Mouse (Mus musculus): Measurements from ENCODE around the gene Rnaset2a.
"Not testable (repeated sequence)": the region's sequence is repeated elsewhere in the genome, so short reads cannot be mapped to it uniquely, and the experiment has no call there.

The Rnaset2a gene

DNA sequence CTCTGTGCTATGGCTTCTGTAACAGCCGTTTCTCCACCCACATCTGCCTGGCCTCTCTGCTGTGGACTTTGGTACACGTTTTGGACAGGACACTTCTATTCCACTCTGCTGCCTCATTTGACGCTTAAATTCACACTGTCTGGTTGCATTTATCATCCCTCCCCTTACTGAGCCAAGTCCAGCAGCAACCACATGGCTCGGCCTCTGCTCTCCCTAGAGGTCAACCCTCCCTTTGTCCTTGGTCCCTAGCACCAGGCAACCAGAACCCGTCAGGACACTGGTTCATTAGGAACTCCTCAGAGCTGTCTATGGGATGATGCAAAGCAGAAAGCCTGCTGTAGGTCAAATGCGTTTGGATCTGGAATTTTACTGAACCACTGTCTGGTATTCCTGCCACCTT is 17.0 kb downstream of the Rnaset2a start:
- not testable (repeated sequence) for H3K4me3 ChIP-seq (replicated peaks; ENCODE audit: low read length); H3K9me3 ChIP-seq (ENCODE audit: low read length)

DNA sequence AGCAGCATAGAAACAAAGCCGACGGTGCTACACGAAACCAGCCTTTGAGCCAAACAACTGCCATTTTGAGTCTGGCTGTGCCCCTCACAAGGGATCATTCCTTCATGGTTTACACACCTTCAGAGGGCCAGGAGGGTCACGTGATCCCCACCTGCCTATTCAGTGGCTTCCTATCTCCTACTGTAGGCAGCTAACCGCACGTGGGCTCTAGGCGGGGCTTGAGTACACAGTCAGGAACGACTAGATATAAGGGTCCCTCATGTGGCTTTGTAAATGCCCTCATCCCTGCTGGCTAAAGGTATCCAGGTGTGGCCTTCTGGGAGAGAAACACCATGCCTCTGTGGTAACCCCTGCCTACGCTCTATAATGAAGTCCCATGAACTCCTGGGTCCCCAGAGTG is 18.3 kb downstream of the Rnaset2a start:
- H3K4me3 ChIP-seq (replicated peaks; ENCODE audit: low read length); H3K9me3 ChIP-seq (ENCODE audit: low read length); H3K27me3 ChIP-seq (ENCODE audit: insufficient read depth, low read length); H3K36me3 ChIP-seq (ENCODE audit: insufficient read depth, low read length); H3K4me1 ChIP-seq (replicated peaks; ENCODE audit: low read depth, low read length): not testable (repeated sequence)

More for the DNA sequence above, 17.0 kb downstream of the Rnaset2a start:
- H3K27me3 ChIP-seq (ENCODE audit: insufficient read depth, low read length); H3K4me1 ChIP-seq (replicated peaks; ENCODE audit: low read depth, low read length); H3K36me3 ChIP-seq (ENCODE audit: insufficient read depth, low read length): not testable (repeated sequence)

DNA sequence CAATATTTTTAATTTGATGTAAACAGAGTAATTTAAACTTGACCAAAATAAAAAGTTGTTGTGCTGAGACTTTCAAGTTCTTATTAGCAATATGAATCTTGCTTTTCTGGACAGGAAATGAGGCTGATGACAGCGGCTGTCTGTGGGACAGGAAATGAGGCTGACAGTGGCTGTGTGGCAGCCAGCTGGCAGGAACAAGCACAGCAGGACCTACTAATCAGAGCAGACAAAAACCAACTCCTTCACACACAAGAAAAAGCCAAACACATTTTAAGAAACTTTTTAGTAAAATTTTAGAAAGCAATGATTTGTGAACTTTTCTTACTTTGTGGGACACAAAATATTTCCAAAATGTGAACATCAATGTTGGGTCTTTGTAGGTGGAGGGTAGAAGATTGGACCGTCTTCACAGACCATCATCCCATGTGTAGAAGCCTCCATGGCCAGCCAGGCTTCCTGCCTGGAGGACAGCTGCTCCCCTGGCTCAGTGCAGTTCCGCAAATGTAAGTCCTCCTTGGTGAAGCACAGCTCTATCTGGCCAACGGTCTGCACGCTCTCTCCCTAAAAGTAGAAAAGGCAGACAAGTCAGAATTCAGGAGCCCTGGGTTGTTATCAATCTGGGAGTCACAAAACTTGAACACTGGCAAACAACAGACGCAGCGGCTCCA is 19.4 kb downstream of the Rnaset2a start:
- H3K4me1 ChIP-seq (replicated peaks; ENCODE audit: low read depth, low read length); H3K9me3 ChIP-seq (ENCODE audit: low read length); H3K4me3 ChIP-seq (replicated peaks; ENCODE audit: low read length); H3K36me3 ChIP-seq (ENCODE audit: insufficient read depth, low read length); H3K27me3 ChIP-seq (ENCODE audit: insufficient read depth, low read length): not testable (repeated sequence)

DNA sequence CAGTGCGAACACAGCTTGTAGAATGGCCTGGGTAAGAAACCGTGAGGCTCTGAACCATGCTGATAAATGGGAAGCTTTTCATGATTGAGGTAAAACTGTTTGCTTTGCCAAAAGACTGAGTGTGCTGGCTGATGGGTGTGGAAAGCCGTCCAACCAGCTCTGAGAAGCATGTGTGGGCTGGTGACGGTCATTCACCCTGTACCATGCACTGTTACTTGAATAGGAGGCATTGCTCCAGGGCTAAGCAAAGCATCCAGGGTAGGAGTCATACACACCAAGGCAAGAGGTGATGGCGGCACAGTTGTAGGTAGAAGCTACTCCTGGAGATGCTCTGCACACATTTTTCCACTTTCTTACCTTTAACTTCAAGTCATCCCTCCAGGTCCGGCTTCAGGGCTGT is 23.3 kb downstream of the Rnaset2a start:
- H3K4me3 ChIP-seq (replicated peaks; ENCODE audit: low read length); H3K9me3 ChIP-seq (ENCODE audit: low read length); H3K4me1 ChIP-seq (replicated peaks; ENCODE audit: low read depth, low read length); H3K36me3 ChIP-seq (ENCODE audit: insufficient read depth, low read length); H3K27me3 ChIP-seq (ENCODE audit: insufficient read depth, low read length): not testable (repeated sequence)

DNA sequence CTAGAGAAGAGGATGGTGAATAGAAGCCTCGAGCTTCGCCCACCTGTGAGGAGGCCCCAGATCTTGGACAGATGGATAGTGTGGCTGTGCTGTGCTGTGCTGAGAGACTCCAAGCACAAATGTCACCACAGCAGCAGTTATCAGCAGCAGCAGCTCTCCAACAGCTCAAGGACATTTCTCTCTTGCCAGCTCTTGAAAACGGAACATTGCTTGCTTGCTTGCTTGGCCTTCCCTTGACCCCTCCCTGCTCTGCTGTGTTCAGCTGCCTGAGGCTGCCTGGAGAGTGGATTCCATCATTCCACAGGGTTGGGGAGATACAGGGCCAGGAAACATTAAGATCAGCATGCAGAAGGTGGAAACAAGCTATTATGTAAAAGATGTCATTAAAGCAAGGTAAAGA is 24.9 kb downstream of the Rnaset2a start:
- not testable (repeated sequence) for H3K9me3 ChIP-seq (ENCODE audit: low read length)

DNA sequence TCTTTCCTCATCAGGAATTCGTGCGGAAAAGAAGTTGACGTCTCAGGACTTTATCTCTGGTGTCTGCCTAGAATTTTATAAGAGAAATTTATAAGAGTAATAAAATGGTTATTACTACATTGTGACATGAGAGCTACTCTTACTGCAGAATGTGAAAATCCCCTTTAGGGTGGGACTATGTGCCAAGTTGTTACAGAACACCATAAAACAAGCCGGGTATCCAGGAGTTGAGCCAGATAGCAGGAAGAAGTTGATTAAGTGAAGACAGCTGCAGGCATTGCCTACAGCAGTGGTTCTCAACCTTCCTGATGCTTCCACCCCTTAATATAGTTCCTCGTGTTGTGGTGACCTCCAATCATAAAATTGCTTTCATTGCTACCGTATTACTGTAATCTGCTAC is 31.0 kb downstream of the Rnaset2a start:
- H3K4me3 ChIP-seq (replicated peaks; ENCODE audit: low read length); H3K4me1 ChIP-seq (replicated peaks; ENCODE audit: low read depth, low read length); H3K36me3 ChIP-seq (ENCODE audit: insufficient read depth, low read length); H3K9me3 ChIP-seq (ENCODE audit: low read length); H3K27me3 ChIP-seq (ENCODE audit: insufficient read depth, low read length): not testable (repeated sequence)

More for the DNA sequence above, 24.9 kb downstream of the Rnaset2a start:
- not testable (repeated sequence) for H3K36me3 ChIP-seq (ENCODE audit: insufficient read depth, low read length); H3K27me3 ChIP-seq (ENCODE audit: insufficient read depth, low read length); H3K4me1 ChIP-seq (replicated peaks; ENCODE audit: low read depth, low read length); H3K4me3 ChIP-seq (replicated peaks; ENCODE audit: low read length)

DNA sequence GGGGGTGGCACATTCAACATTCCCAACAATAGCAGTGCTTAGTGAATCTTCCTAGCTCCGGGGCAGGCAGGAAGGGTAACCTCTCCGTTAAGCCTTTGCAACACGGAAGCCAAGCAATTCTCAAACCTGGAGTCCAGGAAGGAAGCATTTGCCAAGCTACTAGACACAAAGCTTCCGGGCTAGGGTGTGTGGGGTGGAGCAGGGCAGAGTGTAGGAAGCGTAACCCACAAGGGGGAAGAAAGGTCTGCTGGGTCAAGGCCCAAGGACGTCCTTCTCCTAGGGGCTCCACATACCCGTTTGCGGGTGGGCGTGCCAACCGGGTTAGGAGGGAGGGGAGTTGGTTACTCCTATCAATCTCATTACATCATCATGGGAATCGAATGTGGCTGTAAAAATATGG is 31.5 kb downstream of the Rnaset2a start:
- not testable (repeated sequence) for H3K4me1 ChIP-seq (replicated peaks; ENCODE audit: low read depth, low read length); H3K9me3 ChIP-seq (ENCODE audit: low read length); H3K4me3 ChIP-seq (replicated peaks; ENCODE audit: low read length); H3K27me3 ChIP-seq (ENCODE audit: insufficient read depth, low read length); H3K36me3 ChIP-seq (ENCODE audit: insufficient read depth, low read length)

DNA sequence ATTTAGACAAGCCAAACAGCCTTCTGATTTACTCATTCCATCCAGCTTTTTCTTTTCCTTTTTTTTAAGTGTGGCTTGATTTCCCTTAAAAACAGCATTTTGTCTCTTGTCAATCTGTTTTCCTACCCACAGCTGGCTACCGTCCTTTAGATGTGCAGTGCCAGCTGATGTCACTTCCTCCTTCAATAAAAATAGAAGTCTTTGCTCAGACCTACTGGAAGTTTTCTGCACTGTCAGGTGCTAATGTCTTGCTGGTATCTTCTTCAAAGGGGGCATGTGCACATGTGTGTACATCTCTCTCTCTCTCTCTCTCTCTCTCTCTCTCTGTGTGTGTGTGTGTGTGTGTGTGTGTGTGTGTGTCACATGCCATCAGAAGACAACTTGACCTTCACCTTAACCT is 35.7 kb downstream of the Rnaset2a start:
- not testable (repeated sequence) for H3K4me1 ChIP-seq (replicated peaks; ENCODE audit: low read depth, low read length); H3K9me3 ChIP-seq (ENCODE audit: low read length); H3K36me3 ChIP-seq (ENCODE audit: insufficient read depth, low read length); H3K4me3 ChIP-seq (replicated peaks; ENCODE audit: low read length); H3K27me3 ChIP-seq (ENCODE audit: insufficient read depth, low read length)

DNA sequence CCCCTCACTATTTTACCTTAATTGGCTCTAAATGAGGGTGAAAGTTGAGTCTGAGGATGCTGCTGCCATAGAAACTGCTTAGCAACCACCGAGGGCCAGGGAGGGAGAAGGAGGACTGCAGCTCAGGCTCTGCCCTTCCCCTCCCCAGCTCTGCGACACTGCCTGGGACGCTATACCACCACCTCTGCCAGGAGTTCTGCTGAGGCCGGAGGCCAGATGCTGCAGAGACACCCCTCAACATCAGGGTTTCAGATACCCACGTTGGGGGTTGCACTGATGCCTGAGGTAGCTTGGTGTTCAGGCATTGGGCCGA is 46.6 kb downstream of the Rnaset2a start:
- H3K4me1 ChIP-seq (replicated peaks; ENCODE audit: low read depth, low read length); H3K4me3 ChIP-seq (replicated peaks; ENCODE audit: low read length); H3K9me3 ChIP-seq (ENCODE audit: low read length); H3K27me3 ChIP-seq (ENCODE audit: insufficient read depth, low read length); H3K36me3 ChIP-seq (ENCODE audit: insufficient read depth, low read length): not testable (repeated sequence)

DNA sequence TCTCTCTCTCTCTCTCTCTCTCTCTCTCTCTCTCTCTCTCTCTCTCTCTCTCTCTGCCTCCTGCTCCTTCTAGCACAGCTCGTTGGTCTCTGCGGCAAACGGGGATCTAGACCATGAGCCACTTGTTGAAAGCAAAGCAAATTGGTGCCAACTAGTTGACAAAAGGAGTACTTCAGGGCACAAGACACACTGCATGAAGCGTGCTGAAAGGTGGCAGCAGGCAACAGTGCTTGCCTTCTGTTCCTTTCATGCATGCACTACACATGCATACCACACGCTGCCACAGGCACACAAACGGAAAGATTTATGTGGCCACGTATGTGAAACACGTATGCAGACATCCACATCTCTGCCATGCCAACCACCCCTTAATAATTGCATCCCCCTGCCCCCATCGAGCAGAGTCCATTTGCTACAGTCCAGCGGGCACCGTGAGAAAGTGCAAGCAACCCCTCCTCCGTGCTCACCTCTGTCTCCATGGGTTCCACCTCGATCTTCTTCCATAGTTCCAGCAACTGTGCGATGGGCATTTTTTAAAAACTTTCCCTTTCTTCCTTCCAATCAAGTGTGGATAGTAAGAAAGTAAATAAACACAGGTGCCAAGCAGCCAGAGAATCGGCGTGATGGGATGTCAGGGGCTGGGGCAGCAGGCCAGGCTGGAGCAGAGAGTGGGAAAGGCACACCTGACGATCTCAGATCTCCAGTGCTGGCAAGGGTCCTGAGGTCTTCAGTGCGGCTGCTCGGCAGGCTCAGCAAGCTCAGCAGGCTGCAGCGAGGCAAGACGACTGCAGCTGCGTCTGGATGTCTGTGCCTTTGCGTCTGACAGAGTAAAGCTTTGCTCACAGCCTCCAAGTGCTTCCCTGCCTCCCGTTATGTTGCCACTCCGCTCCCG is 47.2 kb downstream of the Rnaset2a start:
- not testable (repeated sequence) for H3K4me3 ChIP-seq (replicated peaks; ENCODE audit: low read length); H3K27me3 ChIP-seq (ENCODE audit: insufficient read depth, low read length); H3K9me3 ChIP-seq (ENCODE audit: low read length); H3K36me3 ChIP-seq (ENCODE audit: insufficient read depth, low read length); H3K4me1 ChIP-seq (replicated peaks; ENCODE audit: low read depth, low read length)

DNA sequence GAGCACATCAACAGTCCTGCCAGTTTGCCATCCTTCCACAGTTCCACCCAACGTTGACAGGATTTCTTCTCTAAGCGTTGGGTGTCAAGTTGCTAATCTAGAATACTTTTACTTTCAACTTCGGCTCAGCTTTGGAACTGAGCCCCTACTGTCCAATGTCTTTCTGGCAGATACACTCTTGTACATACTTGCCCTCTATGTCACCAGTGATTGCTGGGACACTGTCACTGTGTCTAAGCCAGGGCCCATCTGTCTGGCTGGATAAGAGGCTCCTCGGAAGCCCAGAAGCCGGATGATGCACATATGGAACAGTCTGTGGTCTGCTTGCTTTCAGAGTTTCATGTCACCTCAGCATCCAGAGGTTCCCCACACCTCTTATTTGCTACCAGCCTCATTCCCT is 51.7 kb downstream of the Rnaset2a start:
- not testable (repeated sequence) for H3K36me3 ChIP-seq (ENCODE audit: insufficient read depth, low read length); H3K4me3 ChIP-seq (replicated peaks; ENCODE audit: low read length); H3K27me3 ChIP-seq (ENCODE audit: insufficient read depth, low read length); H3K4me1 ChIP-seq (replicated peaks; ENCODE audit: low read depth, low read length); H3K9me3 ChIP-seq (ENCODE audit: low read length)

DNA sequence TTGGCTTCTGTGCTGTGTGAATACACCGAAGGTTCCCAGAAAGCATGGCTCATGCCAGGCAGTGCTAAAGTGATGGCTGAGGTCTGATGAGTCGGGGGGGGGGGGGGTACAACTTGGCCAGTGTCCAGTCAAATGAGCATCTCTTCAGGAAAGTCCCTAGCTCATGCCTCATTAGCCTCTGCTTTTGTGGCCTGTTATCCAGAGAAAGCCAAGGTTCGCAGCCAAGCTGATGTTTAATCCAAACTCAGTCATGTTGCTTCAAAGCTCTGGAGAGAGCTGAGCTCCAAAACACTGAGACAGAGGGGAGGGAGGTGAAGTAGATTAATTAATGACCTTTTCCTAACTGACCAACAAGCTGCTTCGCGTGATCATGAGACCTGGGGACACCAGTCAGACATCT is 52.2 kb downstream of the Rnaset2a start:
- H3K4me1 ChIP-seq (replicated peaks; ENCODE audit: low read depth, low read length); H3K36me3 ChIP-seq (ENCODE audit: insufficient read depth, low read length); H3K4me3 ChIP-seq (replicated peaks; ENCODE audit: low read length); H3K27me3 ChIP-seq (ENCODE audit: insufficient read depth, low read length); H3K9me3 ChIP-seq (ENCODE audit: low read length): not testable (repeated sequence)

DNA sequence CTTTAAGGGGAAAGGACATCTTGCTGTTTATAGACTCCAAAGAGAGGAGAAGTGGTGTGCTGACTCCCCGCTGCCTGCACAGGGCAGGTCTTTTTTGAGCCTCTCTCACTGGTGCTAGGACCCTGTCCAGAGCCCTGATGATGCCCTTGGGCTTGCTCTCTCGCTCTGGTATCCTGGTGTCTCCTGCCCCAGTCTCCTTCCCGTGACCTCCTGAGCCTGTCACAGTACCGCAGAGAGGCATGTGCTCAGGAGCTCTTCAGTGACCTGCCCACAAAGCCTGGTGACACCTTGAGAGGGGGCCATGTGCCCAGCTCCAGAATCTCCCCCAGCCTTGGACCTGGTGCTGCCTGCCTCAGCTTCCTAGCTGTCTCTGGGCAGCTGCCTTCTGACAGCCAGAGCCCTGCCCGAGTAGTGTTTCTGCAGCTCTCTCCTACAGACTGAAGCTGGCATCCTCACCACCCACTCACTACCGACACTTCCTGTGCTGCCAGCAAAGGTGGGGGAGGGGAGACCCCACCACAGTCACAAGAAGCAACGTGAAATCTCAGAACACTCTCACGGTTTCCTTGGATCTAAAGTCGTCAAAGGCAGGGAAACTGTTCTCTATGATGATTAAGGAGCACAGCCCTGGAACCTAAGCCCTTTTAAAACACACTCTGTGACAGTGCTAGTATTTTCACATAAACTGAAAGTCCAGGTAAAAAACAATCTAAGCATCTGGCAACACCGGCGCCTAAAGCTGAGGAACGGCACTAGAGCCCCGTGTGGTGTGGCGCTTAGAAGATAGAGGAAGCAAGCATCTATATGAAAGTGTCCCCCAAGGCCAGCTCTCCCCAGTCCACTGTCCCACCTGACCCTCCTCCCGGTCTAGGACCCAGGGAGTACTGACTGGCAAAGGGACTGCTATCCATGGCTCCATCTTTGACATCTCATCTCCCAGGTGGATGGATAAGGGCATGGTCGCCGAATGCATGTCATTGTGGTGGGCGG is 55.1 kb downstream of the Rnaset2a start:
- H3K9me3 ChIP-seq (ENCODE audit: low read length); H3K27me3 ChIP-seq (ENCODE audit: insufficient read depth, low read length); H3K4me3 ChIP-seq (replicated peaks; ENCODE audit: low read length); H3K4me1 ChIP-seq (replicated peaks; ENCODE audit: low read depth, low read length); H3K36me3 ChIP-seq (ENCODE audit: insufficient read depth, low read length): not testable (repeated sequence)

DNA sequence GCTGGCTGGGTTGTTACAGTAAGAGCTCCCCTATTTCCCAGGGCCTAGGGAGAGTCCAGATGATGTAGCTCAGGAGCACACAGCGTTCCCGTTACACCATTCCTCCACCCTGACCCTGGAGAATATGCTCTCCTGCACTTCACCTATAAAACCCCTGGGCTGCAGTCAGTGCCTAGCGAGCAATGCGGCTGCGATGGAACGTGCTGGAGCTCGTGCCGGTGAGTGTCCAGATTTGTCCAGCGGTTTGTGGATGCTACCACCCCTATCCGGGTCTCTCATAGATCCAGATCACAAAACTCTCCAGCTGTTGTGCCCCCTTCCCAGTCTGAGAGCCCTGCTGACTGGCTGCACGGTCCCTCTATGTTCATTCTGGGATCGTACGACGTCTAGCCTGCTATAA is 56.6 kb downstream of the Rnaset2a start:
- H3K27me3 ChIP-seq (ENCODE audit: insufficient read depth, low read length): not testable (repeated sequence)

More for the DNA sequence above, 56.6 kb downstream of the Rnaset2a start:
- not testable (repeated sequence) for H3K9me3 ChIP-seq (ENCODE audit: low read length); H3K4me3 ChIP-seq (replicated peaks; ENCODE audit: low read length); H3K4me1 ChIP-seq (replicated peaks; ENCODE audit: low read depth, low read length); H3K36me3 ChIP-seq (ENCODE audit: insufficient read depth, low read length)

Measured in E14TG2a.4 (cell line).